Mouse (Mus musculus): ENCODE measurements around the gene Ncbp3. TPM values are rescaled to one million over a fixed set of nuclear protein-coding genes. Genes with fewer than 3 reads are reported as not detected.

Ncbp3 gene
- polyA plus RNA-seq, 1 experiment from 2014 or later, result 14.2 TPM

GRCm38 (mm10) chr11:73036889-73037288, 10.7 kb upstream of the Ncbp3 start:
- no peak for ATAC-seq (ENCODE audit: insufficient number of reproducible peaks, insufficient read depth, low FRiP score, low TSS enrichment)
- no peaks in the 10 kb centered on the region for H3K4me1 ChIP-seq
- 59% methylated on average over 6 of the region's 6 CpGs for WGBS

GRCm38 (mm10) chr11:73037691-73038090, 9.9 kb upstream of the Ncbp3 start:
- no peak for ATAC-seq (ENCODE audit: insufficient number of reproducible peaks, insufficient read depth, low FRiP score, low TSS enrichment)
- no peaks in the 10 kb centered on the region for H3K9me3 ChIP-seq
- H3K9ac ChIP-seq, result no peak overlapping the region
- H3K4me1 ChIP-seq, result no peaks in the 10 kb centered on the region
- H3K27me3 ChIP-seq, result no peaks in the 10 kb centered on the region
- no peaks in the 10 kb centered on the region; the same call in 1 of the 2 replicates for H3K36me3 ChIP-seq
- H3K4me2 ChIP-seq (replicated peaks), result no peak overlapping the region
- H3K27ac ChIP-seq, result no peak overlapping the region
- no peak overlapping the region for H3K4me3 ChIP-seq
- 85% methylated on average over 3 of the region's 3 CpGs for WGBS

More at GRCm38 (mm10) chr11:73036889-73037288, 10.7 kb upstream of the Ncbp3 start:
- Histone ChIP-seq H3K9me3 (no peaks in the 10 kb centered on the region), H3K27ac (no peak overlapping the region), H3K4me3 (no peak overlapping the region), H3K36me3 (no peaks in the 10 kb centered on the region; the same call in 1 of the 2 replicates), H3K4me2 (replicated peaks) (no peak overlapping the region), H3K27me3 (no peaks in the 10 kb centered on the region), H3K9ac (no peak overlapping the region)

DNA sequence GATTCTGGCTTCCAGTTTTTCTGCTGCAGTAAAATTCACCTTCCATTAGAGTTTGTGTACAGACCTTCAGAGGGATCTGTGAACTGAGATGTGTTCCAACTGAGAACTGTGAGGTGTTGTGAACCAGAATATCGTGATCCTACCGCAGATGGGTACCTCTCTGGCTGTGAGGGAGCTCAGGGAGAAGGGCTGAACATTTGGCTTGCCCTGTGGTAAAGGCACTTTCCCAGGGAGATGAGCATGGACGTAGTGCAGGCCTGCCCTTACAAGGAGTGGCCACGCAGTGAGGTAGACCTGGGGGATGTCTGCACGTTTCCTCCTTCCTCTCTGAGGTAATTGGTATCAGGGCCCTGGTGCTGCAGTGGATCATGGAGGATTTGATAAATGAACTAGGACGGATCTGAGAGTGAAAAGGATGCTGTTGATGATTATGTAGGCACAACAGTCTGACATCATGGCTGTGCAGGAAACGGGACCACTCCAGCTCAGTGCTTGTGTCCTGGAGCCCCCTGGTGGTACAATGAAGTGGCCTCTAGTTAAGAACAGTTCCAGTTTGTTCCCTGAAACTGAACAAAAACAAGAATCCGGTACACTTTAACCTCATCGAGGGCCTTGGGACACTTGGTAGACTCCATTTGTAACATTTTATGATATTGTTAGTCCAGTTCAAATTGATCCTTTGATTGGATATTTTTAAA, 8.3 kb upstream of the Ncbp3 start:
- Histone ChIP-seq H3K4me2 (replicated peaks) (no peak overlapping the region), H3K4me3 (no peak overlapping the region), H3K27me3 (no peaks in the 10 kb centered on the region), H3K4me1 (0 out of 2 replicates have a peak, but pooled peaks cover 4% of the 10 kb centered on the region), H3K9me3 (no peaks in the 10 kb centered on the region), H3K9ac (no peak overlapping the region), H3K27ac (no peak overlapping the region), H3K36me3 (no peaks in the 10 kb centered on the region; the same call in 1 of the 2 replicates)
- no peak for ATAC-seq (ENCODE audit: insufficient number of reproducible peaks, insufficient read depth, low FRiP score, low TSS enrichment)
- 57% methylated on average over 9 of the region's 9 CpGs for WGBS

DNA sequence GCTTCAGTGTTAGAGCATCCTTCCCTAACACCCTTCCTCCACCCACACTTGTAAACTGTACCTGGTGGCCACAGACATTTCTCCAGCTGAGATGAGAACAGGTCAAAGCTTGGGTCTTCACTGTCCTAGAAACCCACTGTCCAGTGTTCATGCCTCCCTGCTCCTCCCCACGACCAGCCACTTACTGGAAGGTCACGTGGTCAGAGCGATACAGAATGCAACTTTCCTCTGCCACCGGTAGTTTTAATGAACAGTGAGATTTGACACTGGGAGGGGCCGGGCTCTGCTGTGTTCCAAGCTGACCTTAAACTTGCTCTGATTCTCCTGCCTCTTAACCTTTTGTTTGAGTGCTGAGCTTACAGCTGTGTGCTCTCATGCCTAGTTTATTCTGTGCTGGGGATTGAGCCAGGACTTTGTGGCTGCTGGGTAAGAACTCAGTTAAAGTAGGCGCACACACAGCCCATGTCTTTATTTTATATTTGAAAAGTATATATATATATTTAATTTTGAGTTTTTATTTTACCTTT, 3.3 kb upstream of the Ncbp3 start:
- Histone ChIP-seq H3K36me3 (no peaks in the 10 kb centered on the region; the same call in 1 of the 2 replicates), H3K4me1 (peaks cover 13% of the 10 kb centered on the region), H3K27ac (no peak overlapping the region), H3K4me2 (replicated peaks) (no peak overlapping the region), H3K9ac (no peak overlapping the region), H3K9me3 (no peaks in the 10 kb centered on the region), H3K27me3 (no peaks in the 10 kb centered on the region), H3K4me3 (no peak overlapping the region)
- no peak for ATAC-seq (ENCODE audit: insufficient number of reproducible peaks, insufficient read depth, low FRiP score, low TSS enrichment)
- 49% methylated on average over 6 of the region's 6 CpGs for WGBS

DNA sequence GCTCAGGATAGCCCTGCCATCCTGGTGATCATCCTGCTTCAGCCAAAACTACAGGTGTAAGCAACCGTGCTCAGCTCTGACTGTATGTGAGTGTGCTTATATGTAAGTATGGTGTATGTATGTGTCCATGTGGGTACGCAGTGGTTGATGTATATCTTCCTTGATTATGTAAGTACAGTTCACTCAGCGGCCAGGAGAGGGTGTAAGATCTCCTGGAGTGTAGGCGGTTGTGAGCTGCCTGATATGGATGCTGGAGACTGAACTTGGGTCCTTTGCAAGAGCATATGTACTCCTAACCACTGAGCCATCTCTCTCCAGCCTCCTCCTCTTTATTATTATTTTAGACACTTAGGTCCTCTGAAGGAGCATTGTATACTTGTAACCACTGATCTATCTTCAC, 2.8 kb upstream of the Ncbp3 start:
- no peak for ATAC-seq (ENCODE audit: insufficient number of reproducible peaks, insufficient read depth, low FRiP score, low TSS enrichment)
- Histone ChIP-seq H3K4me3 (no peak overlapping the region), H3K4me1 (peaks cover 13% of the 10 kb centered on the region), H3K27me3 (no peaks in the 10 kb centered on the region), H3K27ac (no peak overlapping the region), H3K9me3 (no peaks in the 10 kb centered on the region), H3K4me2 (replicated peaks) (no peak overlapping the region), H3K36me3 (no peaks in the 10 kb centered on the region; the same call in 1 of the 2 replicates), H3K9ac (no peak overlapping the region)
- 81% methylated on average over 4 of the region's 4 CpGs for WGBS

- peak; percentile 36; the same call in 1 of the 2 replicates for ATAC-seq (ENCODE audit: insufficient number of reproducible peaks, insufficient read depth, low FRiP score, low TSS enrichment)
- Histone ChIP-seq H3K4me3 (peak overlapping the region; percentile 85), H3K4me2 (replicated peaks) (peak overlapping the region; percentile 89), H3K27ac (peak overlapping the region; percentile 76), H3K9ac (peak overlapping the region; percentile 92), H3K9me3 (no peaks in the 10 kb centered on the region), H3K4me1 (peaks cover 13% of the 10 kb centered on the region), H3K36me3 (peaks cover 13% of the 10 kb centered on the region), H3K27me3 (no peaks in the 10 kb centered on the region)
- 1% methylated on average over 55 of the region's 55 CpGs for WGBS
These were observed 670 bp downstream of the Ncbp3 start for GRCm38 (mm10) chr11:73048030-73048876.

GRCm38 (mm10) chr11:73049335-73049734, 1.8 kb downstream of the Ncbp3 start:
- no peaks in the 10 kb centered on the region for H3K27me3 ChIP-seq
- ATAC-seq (ENCODE audit: insufficient number of reproducible peaks, insufficient read depth, low FRiP score, low TSS enrichment), result no peak
- peaks cover 9% of the 10 kb centered on the region for H3K4me1 ChIP-seq
- H3K4me2 ChIP-seq (replicated peaks), result peak overlapping the region; percentile 89
- H3K27ac ChIP-seq, result peak overlapping the region; percentile 76; the same call in 1 of the 2 replicates
- no peaks in the 10 kb centered on the region for H3K9me3 ChIP-seq
- peak overlapping the region; percentile 85 for H3K4me3 ChIP-seq
- whole genome bisulfite sequencing, result 3% methylated on average over 4 of the region's 4 CpGs
- peak overlapping the region; percentile 92; the same call in 1 of the 2 replicates for H3K9ac ChIP-seq
- peaks cover 24% of the 10 kb centered on the region for H3K36me3 ChIP-seq

DNA sequence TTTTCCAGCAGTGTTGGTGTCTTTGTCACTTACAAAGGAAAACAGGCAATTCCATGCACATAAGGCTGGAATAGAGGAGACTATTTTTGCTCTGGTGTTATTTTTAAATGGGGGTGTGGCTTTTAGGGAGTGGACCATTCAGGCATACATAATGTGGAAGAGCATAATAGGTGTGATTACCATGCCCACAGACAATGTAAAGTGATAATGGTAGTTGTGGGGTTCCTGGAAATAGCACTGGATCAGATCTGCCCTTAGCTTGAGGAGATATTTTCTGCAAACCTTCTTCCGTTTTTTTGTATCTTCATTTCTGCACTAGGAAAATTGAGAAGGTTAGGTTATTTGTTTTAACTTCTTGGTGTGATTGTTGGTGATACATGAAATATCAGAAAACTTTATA, 5.2 kb downstream of the Ncbp3 start:
- Histone ChIP-seq H3K4me3 (no peak overlapping the region), H3K27me3 (no peaks in the 10 kb centered on the region), H3K4me2 (replicated peaks) (no peak overlapping the region), H3K36me3 (peaks cover 56% of the 10 kb centered on the region), H3K27ac (no peak overlapping the region), H3K9me3 (no peaks in the 10 kb centered on the region), H3K4me1 (peaks cover 9% of the 10 kb centered on the region), H3K9ac (no peak overlapping the region)
- 88% methylated on average over 1 of the region's 1 CpGs for WGBS
- ATAC-seq (ENCODE audit: insufficient number of reproducible peaks, insufficient read depth, low FRiP score, low TSS enrichment), result no peak

DNA sequence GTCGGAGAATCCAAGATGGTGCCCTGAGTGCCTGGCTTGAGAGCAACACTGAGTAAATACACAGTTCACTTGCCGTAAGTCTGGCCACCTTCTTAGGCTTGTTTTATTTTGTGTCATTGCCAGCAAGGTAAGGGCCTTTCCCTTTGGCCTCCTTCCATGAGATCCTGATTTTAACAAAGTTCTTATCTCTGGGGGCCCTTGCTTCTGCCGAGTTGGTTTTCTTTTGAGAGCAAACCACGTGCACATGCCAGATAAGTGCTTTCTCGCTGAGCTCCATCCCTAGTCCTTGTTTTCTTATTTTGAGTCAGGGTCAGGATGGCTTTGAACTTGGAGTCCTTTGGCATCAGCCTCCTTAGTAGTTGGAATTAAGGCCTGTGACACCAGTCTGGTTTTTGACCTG, 10.1 kb downstream of the Ncbp3 start:
- Histone ChIP-seq H3K9me3 (no peaks in the 10 kb centered on the region), H3K4me2 (replicated peaks) (no peak overlapping the region), H3K36me3 (peaks cover 64% of the 10 kb centered on the region), H3K27me3 (no peaks in the 10 kb centered on the region), H3K4me3 (no peak overlapping the region), H3K27ac (no peak overlapping the region), H3K9ac (no peak overlapping the region), H3K4me1 (no peaks in the 10 kb centered on the region)
- no peak for ATAC-seq (ENCODE audit: insufficient number of reproducible peaks, insufficient read depth, low FRiP score, low TSS enrichment)
- 88% methylated on average over 5 of the region's 5 CpGs for WGBS

DNA sequence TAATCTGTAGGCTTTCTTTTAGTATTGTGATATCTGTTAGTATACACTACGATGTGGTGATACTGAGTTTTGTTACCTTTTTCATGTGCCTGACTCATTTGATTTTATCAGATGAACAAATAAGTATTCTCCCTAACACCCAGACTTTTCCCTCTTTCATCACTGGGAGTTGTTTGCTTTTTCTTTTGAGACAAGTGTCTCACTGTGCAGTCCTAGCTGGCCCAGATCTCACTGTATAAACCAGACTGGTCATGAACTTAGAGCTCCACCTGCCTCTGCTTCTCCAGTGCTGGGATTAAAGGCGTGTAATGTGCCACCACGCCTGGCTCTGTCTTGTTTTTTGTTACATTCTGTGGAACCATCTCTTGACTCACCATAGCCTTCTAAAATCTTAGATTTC, 12.0 kb downstream of the Ncbp3 start:
- Histone ChIP-seq H3K9me3 (no peaks in the 10 kb centered on the region), H3K27me3 (no peaks in the 10 kb centered on the region), H3K27ac (no peak overlapping the region), H3K4me1 (no peaks in the 10 kb centered on the region), H3K9ac (no peak overlapping the region), H3K4me3 (no peak overlapping the region), H3K36me3 (peaks cover 53% of the 10 kb centered on the region), H3K4me2 (replicated peaks) (no peak overlapping the region)
- WGBS, result 84% methylated on average over 3 of the region's 3 CpGs
- no peak for ATAC-seq (ENCODE audit: insufficient number of reproducible peaks, insufficient read depth, low FRiP score, low TSS enrichment)

GRCm38 (mm10) chr11:73061413-73061812, 13.8 kb downstream of the Ncbp3 start:
- Histone ChIP-seq H3K4me1 (no peaks in the 10 kb centered on the region), H3K27ac (no peak overlapping the region), H3K9ac (no peak overlapping the region), H3K4me2 (replicated peaks) (no peak overlapping the region), H3K36me3 (peaks cover 43% of the 10 kb centered on the region), H3K27me3 (no peaks in the 10 kb centered on the region), H3K9me3 (no peaks in the 10 kb centered on the region), H3K4me3 (no peak overlapping the region)
- ATAC-seq (ENCODE audit: insufficient number of reproducible peaks, insufficient read depth, low FRiP score, low TSS enrichment), result no peak
- WGBS, result 93% methylated on average over 3 of the region's 3 CpGs

Data from embryonic facial prominence, embryonic 12.5 days (tissue).